Mouse (Mus musculus): ENCODE results near the gene Pcyt2.
"Not testable (repeated sequence)": the region's sequence is repeated elsewhere in the genome, so short reads cannot be mapped to it uniquely, and the experiment has no call there.

Pcyt2 gene

DNA sequence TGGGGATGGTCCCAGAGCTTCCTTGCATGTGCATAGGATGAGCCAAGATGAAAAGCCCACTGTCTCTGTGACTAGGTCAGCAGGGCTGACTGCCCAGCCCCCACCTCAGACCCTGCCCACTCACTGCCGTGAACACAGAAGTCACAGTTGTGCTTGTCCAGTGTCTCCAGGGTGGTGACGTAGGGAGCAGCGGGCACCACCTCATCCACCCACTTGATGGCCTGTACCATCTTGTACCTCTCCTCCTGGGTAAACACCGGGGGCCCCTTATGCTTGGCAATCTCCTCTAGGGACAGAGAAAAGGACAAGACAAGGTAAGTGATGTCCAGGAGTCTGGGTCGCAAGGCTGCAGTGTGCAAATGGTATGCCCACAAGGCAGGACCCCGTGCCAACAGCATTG lies 2.6 kb downstream of the Pcyt2 start:
- DNase-seq, result no peak

GRCm38 (mm10) chr11:120613976-120614375 lies 3.8 kb downstream of the Pcyt2 start:
- DNase-seq, result no peak

- DNase-seq, result no peak
Observed at GRCm38 (mm10) chr11:120613481-120613972, 4.2 kb downstream of the Pcyt2 start.

DNA sequence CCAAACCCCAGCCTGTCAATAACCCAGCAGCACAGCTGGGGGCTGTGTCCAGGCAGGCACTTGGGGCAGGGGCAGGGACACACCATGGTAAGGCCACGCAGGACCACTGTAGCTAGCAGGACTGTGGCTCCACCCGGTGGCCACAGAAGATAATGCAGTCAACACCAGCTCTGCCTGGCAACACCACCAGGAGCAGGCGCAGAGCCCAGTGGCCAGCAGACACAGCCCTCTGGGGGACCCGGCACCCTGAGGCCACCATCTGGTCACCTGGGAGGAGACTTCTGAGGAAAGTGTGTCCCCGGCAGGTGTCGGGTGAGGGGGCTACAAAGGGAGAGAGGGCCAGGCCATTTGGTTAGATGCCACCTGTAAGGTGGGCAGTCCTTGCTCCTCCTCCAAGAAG lies 5.0 kb downstream of the Pcyt2 start:
- no peak for DNase-seq

GRCm38 (mm10) chr11:120610477-120611046 lies 7.2 kb downstream of the Pcyt2 start:
- no peak for DNase-seq

- no peak for DNase-seq
Observed at GRCm38 (mm10) chr11:120609250-120609649, 8.5 kb downstream of the Pcyt2 start.

DNA sequence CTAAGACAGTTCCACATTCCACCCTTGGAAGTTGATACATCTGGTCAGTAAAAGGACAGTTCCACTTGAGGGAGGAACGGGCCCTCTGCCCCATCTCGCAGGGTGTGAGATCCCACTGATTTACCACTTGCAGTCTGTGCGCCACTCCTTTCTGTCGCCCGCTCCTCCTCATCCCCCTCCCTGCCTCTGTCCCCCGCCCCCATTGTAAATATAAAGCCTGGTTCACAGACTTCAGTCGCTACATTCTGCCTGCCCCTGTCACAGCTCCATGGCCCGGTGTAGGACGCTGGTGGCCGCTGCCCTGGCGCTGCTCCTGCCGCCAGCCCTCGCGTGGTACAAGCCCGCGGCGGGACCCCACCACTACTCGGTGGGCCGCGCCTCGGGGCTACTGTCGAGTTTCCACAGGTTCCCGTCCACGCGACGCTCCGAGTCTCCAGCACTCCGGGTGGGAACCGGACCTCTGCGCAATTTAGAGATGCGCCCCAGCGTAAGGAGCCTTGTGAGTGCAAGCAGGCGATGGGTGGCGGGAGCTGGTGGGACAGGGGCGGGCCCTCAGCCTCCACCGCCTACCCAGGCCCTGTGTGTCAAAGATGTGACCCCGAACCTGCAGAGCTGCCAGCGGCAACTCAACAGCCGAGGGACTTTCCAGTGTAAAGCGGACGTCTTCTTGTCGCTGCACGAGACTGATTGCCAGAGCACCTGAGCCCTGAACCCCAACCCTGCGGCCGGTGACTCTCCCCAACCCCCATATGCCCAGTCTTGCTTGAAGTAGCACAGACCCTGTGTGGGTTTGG lies 9.3 kb downstream of the Pcyt2 start, which contains the start of gene Npb:
Gene Npb, plus strand, starts transcription at position 237 of the 794 bp plus-strand sequence.
- DNase-seq, result no peak

GRCm38 (mm10) chr11:120606764-120607163 lies 11.0 kb downstream of the Pcyt2 start:
- no peak for DNase-seq

GRCm38 (mm10) chr11:120605667-120606066 lies 12.1 kb downstream of the Pcyt2 start:
- DNase-seq, result no peak

GRCm38 (mm10) chr11:120603545-120603944 lies 14.2 kb downstream of the Pcyt2 start:
- DNase-seq, result no peak

DNA sequence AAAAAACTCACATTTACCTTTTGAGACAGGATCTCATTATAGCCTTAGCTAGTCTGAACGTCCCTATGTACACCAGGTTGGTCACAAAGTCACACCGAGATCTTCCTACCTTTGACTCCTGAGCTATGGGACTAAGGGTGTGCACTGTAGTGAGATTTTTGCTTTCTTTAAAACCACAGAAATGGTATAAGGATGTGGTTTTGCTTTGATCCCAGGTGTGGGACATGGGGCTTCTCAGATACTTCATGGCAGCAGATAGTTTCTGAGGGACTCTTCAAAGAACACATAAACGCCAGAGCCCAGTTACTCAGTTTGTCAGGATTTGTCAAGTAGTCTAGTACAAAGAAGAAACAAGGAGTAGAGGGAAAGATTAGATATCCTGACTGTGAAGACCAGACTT lies 17.0 kb downstream of the Pcyt2 start:
- no peak for DNase-seq

- no peak for DNase-seq
Observed at GRCm38 (mm10) chr11:120598990-120599549, 18.7 kb downstream of the Pcyt2 start.

- peak; percentile 96 for DNase-seq
Observed at GRCm38 (mm10) chr11:120598283-120598989, 19.3 kb downstream of the Pcyt2 start, which contains the start of the genes Alyref and Anapc11. Gene Alyref, minus strand, starts transcription at chr11:120598365. Gene Anapc11, plus strand, starts transcription at chr11:120598421.

- DNase-seq, result no peak
Observed at GRCm38 (mm10) chr11:120597240-120598235, 20.2 kb downstream of the Pcyt2 start.

GRCm38 (mm10) chr11:120588531-120588930 lies 29.2 kb downstream of the Pcyt2 start:
- no peak for DNase-seq

DNA sequence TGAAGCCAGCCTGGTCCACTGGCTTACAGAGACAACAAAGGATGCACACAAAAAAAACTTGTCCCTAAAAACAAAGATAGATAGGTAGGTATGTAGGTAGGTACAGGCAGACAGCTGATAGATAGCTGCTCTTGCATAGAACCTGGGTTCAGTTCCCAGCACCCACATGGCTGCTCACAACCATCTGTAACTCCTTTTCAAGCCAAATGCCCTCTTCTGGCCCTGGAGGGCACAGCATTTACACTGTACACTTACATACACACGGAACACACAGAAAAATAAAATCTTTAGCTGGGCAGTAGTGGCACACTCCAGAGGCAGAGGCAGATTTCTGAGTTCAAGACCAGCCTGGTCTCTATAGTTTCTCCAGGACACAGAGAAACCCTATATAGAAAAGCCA lies 33.8 kb downstream of the Pcyt2 start:
- no peak for DNase-seq

DNA sequence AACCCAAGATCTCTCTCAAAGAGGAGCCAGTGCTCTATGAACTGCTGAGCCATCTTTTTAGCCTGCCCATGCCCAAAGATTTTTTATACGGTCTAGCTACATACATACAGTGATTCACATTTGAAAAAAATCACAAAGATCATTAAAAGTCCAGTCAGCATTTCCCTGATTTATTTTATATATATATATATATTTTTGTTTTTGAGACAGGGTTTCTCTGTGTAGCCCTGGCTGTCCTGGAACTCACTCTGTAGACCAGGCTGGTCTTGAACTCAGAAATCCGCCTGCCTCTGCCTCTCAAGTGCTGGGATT lies 34.8 kb downstream of the Pcyt2 start:
- not testable (repeated sequence) for DNase-seq

DNA sequence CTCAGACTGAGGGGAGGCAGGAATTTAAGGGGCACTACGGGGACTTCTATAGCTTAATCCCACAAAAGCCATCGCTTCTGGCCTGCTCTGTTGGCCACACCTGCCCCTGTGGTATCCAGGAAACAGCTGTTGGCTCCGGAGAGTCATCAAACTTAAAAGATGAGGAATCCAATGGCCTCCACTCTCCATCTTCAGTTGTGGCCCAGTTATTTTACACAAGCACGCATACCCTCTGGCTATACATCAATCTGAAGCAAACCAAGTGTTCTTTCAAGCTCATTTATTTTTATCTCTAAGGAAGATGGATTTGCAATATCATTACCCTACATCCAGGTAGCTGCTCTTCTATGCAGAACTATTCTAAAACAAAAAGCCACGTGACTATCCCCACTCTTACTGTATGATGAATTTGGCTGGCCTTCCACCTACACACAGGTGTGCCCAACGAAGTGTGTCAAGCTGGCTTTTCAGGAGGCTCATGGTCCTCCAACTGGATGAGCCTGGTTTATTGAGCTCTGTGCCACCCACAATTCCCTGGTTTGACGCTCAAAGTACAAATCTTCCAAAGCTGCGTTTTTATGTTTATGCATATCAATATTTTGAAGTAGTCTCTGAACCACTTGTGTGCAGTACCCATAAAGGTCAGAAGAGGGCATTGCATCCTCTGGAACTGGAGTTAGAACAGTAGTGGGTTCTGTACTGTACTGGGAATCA lies 35.3 kb downstream of the Pcyt2 start:
- DNase-seq, result no peak

GRCm38 (mm10) chr11:120581490-120582267 lies 36.1 kb downstream of the Pcyt2 start, which contains the start of gene Arhgdia:
Gene Arhgdia, minus strand, starts transcription at chr11:120581624.
- peak; percentile 92 for DNase-seq

DNA sequence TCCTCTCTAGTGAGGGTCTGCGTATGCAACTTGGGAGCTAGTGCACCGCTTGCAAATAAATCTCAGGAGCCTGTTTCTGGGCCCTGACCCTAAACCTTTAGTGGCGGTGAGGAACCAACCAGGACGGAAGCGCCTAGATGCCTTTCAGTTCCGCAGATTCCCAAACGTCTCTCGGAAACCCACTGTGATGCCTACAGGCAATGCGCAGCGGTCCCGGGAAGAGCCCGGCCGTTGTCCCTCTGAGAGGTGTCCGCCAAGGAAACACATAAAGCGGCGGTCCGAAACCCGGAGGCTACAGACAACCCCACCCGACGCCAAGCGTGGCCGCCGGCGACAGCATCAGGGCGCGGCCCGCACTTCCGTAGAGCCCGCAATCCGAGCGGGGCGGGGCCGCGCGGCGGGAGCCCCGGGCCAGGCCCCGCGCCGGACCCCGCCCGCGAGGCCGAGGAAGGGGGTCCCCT lies 36.8 kb downstream of the Pcyt2 start:
- no peak for DNase-seq

Measured in right cerebral cortex, adult 18-20 months (tissue).